Mouse (Mus musculus): ENCODE results near the gene Olfr665.
"Not testable (repeated sequence)": the region's sequence is repeated elsewhere in the genome, so short reads cannot be mapped to it uniquely, and the experiment has no call there.

- TF ChIP-seq POLR2AphosphoS2 (IDR thresholded peaks at IDR 0.05; ENCODE audit: insufficient read length, low read depth); TCF12 (IDR thresholded peaks at IDR 0.05; ENCODE audit: insufficient read depth, poor library complexity, severe bottlenecking); USF1 (IDR thresholded peaks at IDR 0.05; ENCODE audit: low read depth); MYOD1 (IDR thresholded peaks at IDR 0.05; ENCODE audit: control insufficient read depth in 1 of 3, insufficient read length in 2 of 3, low read depth in 2 of 3); MAX (IDR thresholded peaks at IDR 0.05; ENCODE audit: low read depth): not testable (repeated sequence)
Observed at GRCm38 (mm10) chr7:104851546-104851945, 26.3 kb upstream of the Olfr665 start.

Measured in myocyte (in vitro differentiated cells).